23 mouse cellular contexts compared by ENCODE assay signal in genomic region chr17:5846101-5846500, GRCm38 (mm10). TPM values are rescaled to one million over a fixed set of nuclear protein-coding genes. Genes with fewer than 3 reads are reported as not detected.
DNase-seq lines count a peak whose midpoint lies in the region; ATAC-seq and TF ChIP-seq lines count a peak whose summit lies in the region.
"Had no signal": no experiment of that assay in that cellular context is flagged by ENCODE, and none has a peak within 500 bp of the region (broad histone marks: within the 10 kb centered on the region; RNA-seq: fewer than 3 reads in every experiment).

No protein-coding gene starts in this region.

- 47% methylated on average over 8 of the region's 8 CpGs for whole genome bisulfite sequencing in lung, adult 2 months
- WGBS in forebrain, embryonic 15.5 days = 61% methylated on average over 8 of the region's 8 CpGs

- no peaks in the 10 kb centered on the region for H3K9me3 ChIP-seq in forebrain, embryonic 15.5 days
- H3K9me3 ChIP-seq: embryonic facial prominence, embryonic 12.5 days; G1E; limb, embryonic 12.5 days; liver, embryonic 13.5 days; neural tube, embryonic 13.5 days had no signal

- no peaks in the 10 kb centered on the region for H3K36me3 ChIP-seq in forebrain, embryonic 15.5 days
- H3K36me3 ChIP-seq: embryonic facial prominence, embryonic 12.5 days; limb, embryonic 12.5 days; liver, embryonic 13.5 days; neural tube, embryonic 13.5 days had no signal

- H3K4me1 ChIP-seq in lung, adult 2 months (ENCODE audit: control insufficient read depth, insufficient read depth, low read length) = no peaks in the 10 kb centered on the region; the same call in 1 of the 2 replicates
- peaks cover 19% of the 10 kb centered on the region for H3K4me1 ChIP-seq in forebrain, embryonic 15.5 days

- TF ChIP-seq POLR2A in lung, adult 2 months (IDR thresholded peaks at IDR 0.05; ENCODE audit: borderline replicate concordance, extremely low read depth, low read depth, low read length) = no peak

- H3K4me2 ChIP-seq in forebrain, embryonic 15.5 days (replicated peaks) = no peak overlapping the region
- H3K4me2 ChIP-seq: embryonic facial prominence, embryonic 12.5 days; limb, embryonic 12.5 days; liver, embryonic 13.5 days; neural tube, embryonic 13.5 days had no signal

- TF ChIP-seq CTCF in lung, adult 2 months (IDR thresholded peaks at IDR 0.05; ENCODE audit: insufficient read depth, low read length) = no peak

- H3K9ac ChIP-seq in forebrain, embryonic 15.5 days (replicated peaks) = no peak overlapping the region
- H3K9ac ChIP-seq: embryonic facial prominence, embryonic 12.5 days; limb, embryonic 12.5 days; liver, embryonic 13.5 days; neural tube, embryonic 13.5 days had no signal

- intact Hi-C loops in heart, postnatal 25 days (cut with DNase I) = no loop called here

- ATAC-seq in forebrain, embryonic 15.5 days (replicated peaks) = no peak
- no peak for ATAC-seq in megakaryocyte progenitor cell, adult 5-6 weeks (replicated peaks; ENCODE audit: poor library complexity)
- ATAC-seq: activated CD4-positive, CD25-positive, alpha-beta regulatory T cell, adult 4 months had no signal

- no peak overlapping the region for H3K4me3 ChIP-seq in lung, adult 2 months (replicated peaks; ENCODE audit: extremely low read depth, low read depth, low read length)
- H3K4me3 ChIP-seq in forebrain, embryonic 15.5 days = no peak overlapping the region
- H3K4me3 ChIP-seq: embryonic facial prominence, embryonic 12.5 days; left cerebral cortex, adult 2 months; limb, embryonic 12.5 days; liver, embryonic 13.5 days; neural tube, embryonic 13.5 days had no signal

- DNase-seq in heart, adult 11 months = peak; percentile 90
- DNase-seq in heart, postnatal 25 days (ENCODE audit: low spot score) = no peak
- peak; percentile 15 for DNase-seq in lung, postnatal 10 days
- DNase-seq in lung, adult 2 months = no peak
- DNase-seq in R1 (ENCODE audit: low read depth, low spot score) = peak; percentile 87
- peak; percentile 45 for DNase-seq in yolk sac, embryonic 10.5 days (ENCODE audit: low spot score)
- DNase-seq: adrenal gland, postnatal 14 days; B cell, adult 2 months; cerebellum, adult 11-12 months; cerebellum, postnatal 36 days; gastrocnemius, postnatal 14 days; kidney, postnatal 10 days; liver, embryonic 13.5 days; right cerebral cortex, postnatal 25 days; thymus, adult 2 months had no signal

- H3K27me3 ChIP-seq in forebrain, embryonic 15.5 days = no peaks in the 10 kb centered on the region
- H3K27me3 ChIP-seq: embryonic facial prominence, embryonic 12.5 days; limb, embryonic 12.5 days; liver, embryonic 13.5 days; neural tube, embryonic 13.5 days had no signal

- no peak overlapping the region for H3K27ac ChIP-seq in forebrain, embryonic 15.5 days (replicated peaks)
- H3K27ac ChIP-seq: embryonic facial prominence, embryonic 12.5 days; left cerebral cortex, adult 2 months; limb, embryonic 12.5 days; liver, embryonic 13.5 days; neural tube, embryonic 13.5 days had no signal

RNA-seq across cellular contexts. Expression of gene Snx9, which starts 5.0 kb away (rescaled TPM):
- 10 to 100 TPM; 30.9 to 33.2 TPM for total RNA-seq in heart, postnatal 25 days (2021)
- polyA plus RNA-seq in lung, adult 2 months (2012; rRNA removed) = 26.7 and 31.4 TPM in 2 replicates
- polyA plus RNA-seq in forebrain, embryonic 15.5 days (2015; fragmentation: Nextera tagmentation; extraction: Ambion mirVana) = 5.9 and 6.9 TPM in 2 replicates
- 50.4 and 52.7 TPM in 2 replicates for total RNA-seq in megakaryocyte progenitor cell, adult 5-6 weeks (2015)
- 31.3 and 35.4 TPM in 2 replicates for total RNA-seq in megakaryocyte progenitor cell, adult 5-6 weeks (2017)

Comparison
In these comparisons a context has a peak if more than half of its experiments do, and no peak if none do; other contexts are left out.
1. DNase-seq: peak in heart, adult 11 months (single experiment), lung, postnatal 10 days (single experiment), R1 (single experiment) and yolk sac, embryonic 10.5 days (single experiment); none in heart, postnatal 25 days (single experiment) and lung, adult 2 months (single experiment).